Mouse (Mus musculus): ENCODE measurements around the gene Slc29a3.

GRCm38 (mm10) chr10:60708837-60709236, 43.8 kb downstream of the Slc29a3 start:
- TF ChIP-seq CTCF (IDR thresholded peaks at IDR 0.05; ENCODE audit: low read depth), result no peak
- TF ChIP-seq EP300 (IDR thresholded peaks at IDR 0.05; ENCODE audit: low read depth), result no peak

Data from liver, postnatal 0 days (tissue).